Mouse (Mus musculus) brain, embryonic 14.5 days (tissue): ENCODE results near the gene Zfp329.
"Not testable (repeated sequence)": the region's sequence is repeated elsewhere in the genome, so short reads cannot be mapped to it uniquely, and the experiment has no call there.

Source experiments
- CTCF ChIP-seq: fragments of 200-500 bp; IDR thresholded peaks from 2 replicates; pipeline ENCODE4 v1.5.1; 2012; ENCODE audit warnings: inconsistent platforms, mild to moderate bottlenecking, moderate library complexity, borderline replicate concordance; ENCODE audit not compliant: insufficient read depth, insufficient read length; ENCODE audit errors: extremely low read depth
- POLR2A ChIP-seq: fragments of 200-500 bp; IDR thresholded peaks from 2 replicates; pipeline ENCODE4 v1.6.1; 2012; ENCODE audit warnings: mild to moderate bottlenecking, inconsistent platforms, borderline replicate concordance; ENCODE audit not compliant: poor library complexity, insufficient read depth, insufficient read length, severe bottlenecking; ENCODE audit errors: extremely low read depth

GRCm38 (mm10) chr7:12792624-12793023, 26.0 kb downstream of the Zfp329 start:
- TF ChIP-seq POLR2A, CTCF: not testable (repeated sequence)
